Mouse (Mus musculus) cerebral cortex, adult 2 months (tissue): Measurements from ENCODE around the gene Sgcd.

ENCODE experiments used
- WGBS: fragments of 180-500 bp; shearing (Covaris S2); methylation state at CpG from one replicate; pipeline ENCODE4 v1.1.7; 2018; 5-methylcytosine and 5-hydroxymethylcytosine counted together

Sgcd gene

DNA sequence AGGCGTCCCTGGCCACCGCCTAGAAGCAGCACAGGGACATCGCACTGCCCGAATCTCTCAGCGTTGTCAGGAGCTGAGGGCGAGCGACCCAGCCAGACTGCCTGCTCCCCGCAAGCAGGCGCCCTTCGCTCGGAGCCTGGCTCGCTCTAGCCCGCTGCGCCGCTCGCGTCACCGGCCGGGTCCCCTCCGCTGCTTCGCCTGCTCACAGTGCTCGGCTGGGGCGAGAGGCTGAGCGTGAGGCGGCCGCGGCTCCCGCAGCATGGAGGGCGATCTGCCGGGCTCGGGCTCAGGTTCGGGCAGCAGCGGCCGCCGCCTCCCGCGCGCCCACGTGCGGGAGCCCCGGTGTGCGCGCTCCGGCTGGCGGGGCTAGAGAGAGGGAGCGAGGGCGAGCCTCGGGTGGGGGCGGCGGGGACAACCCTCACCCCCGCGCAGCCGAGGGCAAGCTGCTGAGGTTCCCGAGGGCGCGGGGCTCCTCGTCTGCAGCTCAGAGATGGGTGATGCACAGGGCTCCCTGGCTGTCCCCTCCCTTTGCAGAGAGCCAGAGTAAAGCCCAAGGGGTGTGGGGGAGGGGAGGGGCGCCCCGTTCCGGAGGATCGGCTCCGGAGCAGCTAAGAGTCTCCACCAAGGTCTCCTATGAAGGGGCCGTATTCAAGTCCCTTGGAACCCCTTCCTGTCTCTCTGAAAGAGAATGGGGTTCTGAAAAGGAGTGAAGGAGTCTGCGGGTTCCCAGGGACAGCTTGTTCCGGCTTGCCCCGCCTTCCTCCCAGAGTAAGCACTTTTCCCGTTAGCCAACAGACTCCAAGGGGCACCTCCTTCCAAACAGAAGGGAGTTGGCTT lies at the start of gene Sgcd:
Gene Sgcd, minus strand, starts transcription at position 273 of the 837 bp plus-strand sequence.
- WGBS = 1% methylated on average over 67 of the region's 67 CpGs

DNA sequence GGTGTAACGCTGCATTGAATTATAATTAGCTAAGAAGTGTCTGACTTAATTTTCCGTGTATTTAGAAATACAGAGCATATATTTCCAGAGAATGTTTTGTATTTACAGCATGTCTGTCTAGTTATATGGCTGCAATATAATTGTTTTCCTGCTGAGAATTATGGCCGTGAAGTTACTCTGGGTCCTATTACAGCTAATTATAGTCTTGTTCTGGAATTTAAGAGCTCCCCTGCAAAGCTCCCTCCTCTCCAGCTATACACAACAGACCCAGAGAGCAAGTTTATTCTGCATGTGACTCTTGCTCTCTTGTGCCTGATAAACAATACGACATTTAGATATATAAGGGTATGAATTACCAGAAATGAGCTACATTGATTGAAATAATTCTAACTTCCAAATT lies 49.3 kb upstream of the Sgcd start:
- 65% methylated on average over 4 of the region's 4 CpGs for WGBS

GRCm38 (mm10) chr11:48012836-48013235 lies 24.1 kb upstream of the Sgcd start:
- WGBS = 61% methylated on average over 3 of the region's 3 CpGs

DNA sequence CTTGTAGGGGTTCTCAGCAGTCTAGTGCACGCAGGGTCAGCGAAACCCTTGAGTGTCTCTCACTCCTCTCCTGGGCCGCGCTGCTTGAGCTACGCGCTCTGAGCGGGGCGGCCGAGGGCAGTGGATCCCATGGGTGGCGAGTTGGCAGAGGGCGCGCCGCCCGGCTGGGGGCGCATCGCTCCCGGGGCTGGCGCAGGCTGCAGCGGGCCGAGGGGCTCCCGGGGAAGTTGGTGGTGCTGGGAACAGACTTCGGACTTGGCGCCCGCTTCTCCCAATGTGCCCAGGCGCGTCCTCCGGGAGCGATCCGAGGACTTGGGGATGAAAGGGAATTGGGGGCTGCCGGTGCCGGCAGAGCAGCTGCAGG lies 454 bp downstream of the Sgcd start:
- under 1% methylated on average over 31 of the region's 31 CpGs for WGBS

GRCm38 (mm10) chr11:47987893-47988267 lies 889 bp downstream of the Sgcd start:
- 5% methylated on average over 12 of the region's 12 CpGs for WGBS

DNA sequence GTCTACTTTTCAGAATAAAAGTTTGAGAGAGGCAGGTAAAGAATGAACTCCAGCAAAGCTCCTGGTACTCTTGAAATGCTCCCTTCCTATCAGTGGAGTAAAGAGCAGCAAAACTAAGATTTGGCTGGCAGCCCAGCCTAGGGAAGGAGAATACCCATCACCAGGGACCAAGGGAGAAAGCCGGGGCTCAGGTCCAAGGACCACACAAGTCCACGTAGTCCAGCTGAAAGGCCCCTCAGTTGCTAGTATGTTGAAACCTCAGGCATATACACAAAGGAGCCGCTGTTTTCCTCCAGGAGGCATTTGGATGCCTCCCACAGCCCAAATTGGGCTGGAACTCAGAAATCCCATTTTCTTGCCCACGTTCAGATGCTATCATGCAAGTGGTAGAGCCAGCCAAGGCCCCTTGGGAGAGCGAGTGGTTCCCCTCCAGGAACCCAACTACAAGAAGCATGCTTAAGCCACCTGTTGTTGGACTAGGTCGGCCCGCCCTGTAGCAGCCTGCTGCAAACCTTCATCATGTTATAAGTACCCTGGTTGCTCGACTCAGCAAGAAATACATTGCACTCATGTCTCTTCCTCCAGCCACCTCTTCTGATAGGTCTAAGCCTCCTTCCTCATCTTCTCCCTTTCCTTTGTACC lies 1.4 kb downstream of the Sgcd start:
- 25% methylated on average over 8 of the region's 8 CpGs for WGBS

GRCm38 (mm10) chr11:47982152-47982551 lies 6.6 kb downstream of the Sgcd start:
- 48% methylated on average over 1 of the region's 1 CpGs for WGBS

GRCm38 (mm10) chr11:47981108-47981507 lies 7.7 kb downstream of the Sgcd start:
- WGBS = 45% methylated on average over 2 of the region's 2 CpGs

DNA sequence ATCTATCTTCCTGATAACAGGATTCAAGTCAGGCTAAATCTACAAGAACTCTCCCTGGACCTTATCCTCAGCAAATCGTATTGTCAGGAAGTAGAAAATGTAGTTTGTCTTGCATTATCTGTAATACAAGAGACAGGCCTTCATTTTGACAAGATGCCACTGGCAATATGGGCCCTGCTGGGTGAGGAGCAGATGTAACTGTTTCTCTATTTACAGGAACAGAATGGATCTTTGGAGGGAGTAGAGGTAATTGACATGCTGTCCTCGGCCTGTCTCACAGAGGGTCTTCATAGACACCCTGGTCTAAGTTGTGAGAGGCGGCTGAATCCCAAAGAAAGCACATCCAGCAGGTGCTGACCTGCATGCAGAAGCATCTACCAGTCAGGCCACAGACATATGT lies 35.5 kb downstream of the Sgcd start:
- WGBS = 65% methylated on average over 3 of the region's 3 CpGs

DNA sequence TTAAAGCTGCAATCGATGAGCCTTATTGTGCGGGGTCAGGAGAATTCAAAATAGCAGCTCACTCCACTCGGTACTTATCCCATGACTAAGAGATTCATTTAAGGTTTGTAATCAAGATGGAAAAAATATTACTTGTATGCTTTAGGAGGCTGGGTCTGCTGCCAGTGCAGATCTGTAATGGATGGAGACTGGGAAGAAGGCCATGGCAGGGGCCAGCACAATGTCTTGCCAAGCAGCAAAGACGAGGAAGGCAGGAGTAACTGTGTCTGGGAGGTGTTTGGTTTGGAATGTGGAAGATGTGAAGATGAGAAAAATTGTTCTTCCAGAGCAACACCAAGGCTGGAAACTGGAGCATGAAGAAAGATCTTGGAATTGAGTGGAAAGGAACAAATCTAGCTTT lies 36.4 kb downstream of the Sgcd start:
- WGBS = 71% methylated on average over 4 of the region's 4 CpGs

DNA sequence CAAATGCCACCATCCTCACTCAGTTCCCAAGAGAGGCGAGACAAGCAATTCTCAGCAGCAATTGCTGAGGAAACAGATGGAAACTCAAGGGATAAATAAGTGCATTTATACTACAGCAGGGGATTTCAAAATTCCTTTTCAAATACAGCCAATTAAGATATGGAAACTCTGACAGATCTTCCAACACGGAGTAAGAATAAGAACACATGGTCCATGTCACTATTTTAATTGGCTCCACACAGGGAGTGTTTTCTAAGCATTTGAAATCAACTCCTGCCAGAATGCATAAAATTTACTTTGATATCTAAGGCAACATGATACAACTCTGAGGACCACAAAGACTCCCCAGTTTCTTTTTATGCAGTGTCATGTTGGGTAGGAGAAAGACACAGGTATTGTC lies 49.0 kb downstream of the Sgcd start:
- 61% methylated on average over 2 of the region's 2 CpGs for WGBS

DNA sequence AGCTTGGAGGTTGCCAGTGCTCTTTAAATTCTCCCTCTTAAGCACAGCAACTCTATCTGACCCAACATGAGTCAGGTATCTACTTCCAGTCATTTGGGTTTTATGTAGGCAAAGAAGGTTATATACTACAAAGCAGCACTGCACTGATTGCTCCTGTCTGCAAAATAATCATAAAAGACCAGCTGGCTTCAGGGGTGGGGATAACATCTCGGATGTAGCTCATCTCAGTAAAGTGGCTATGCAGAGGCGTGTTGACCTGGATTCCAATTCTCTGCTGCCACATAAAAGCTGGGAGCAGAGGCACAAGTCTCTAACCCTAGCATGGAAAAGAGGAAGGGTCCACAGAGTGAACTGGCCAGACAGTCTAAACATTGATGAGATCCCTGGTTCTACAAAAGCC lies 71.2 kb downstream of the Sgcd start:
- 64% methylated on average over 2 of the region's 2 CpGs for WGBS

DNA sequence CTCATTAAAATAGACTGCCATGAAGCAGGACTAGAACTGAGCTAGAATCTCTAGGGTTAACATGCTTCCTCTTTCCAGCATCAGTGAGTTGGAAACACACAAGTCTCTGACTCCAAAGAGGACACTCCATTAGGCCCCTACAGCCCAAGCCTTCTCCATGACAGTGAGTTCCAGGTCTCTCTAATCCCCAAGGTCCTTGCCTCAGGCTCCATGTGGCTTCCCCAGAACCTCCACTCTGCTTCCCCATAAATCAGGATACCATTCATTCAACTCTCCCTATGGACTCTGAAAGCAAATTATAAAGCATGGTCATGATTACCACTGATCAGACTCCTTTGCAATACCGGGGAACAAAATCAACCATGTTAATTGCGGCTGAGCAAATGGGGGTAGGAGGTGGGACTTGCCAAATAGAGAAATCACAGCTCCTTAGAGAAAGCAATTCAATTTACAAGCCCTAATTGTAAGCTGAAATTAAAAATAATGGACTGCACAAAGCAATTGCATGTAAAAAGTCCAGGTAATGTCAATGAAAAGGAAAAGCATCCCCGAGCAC lies 97.1 kb downstream of the Sgcd start:
- 74% methylated on average over 3 of the region's 3 CpGs for WGBS

GRCm38 (mm10) chr11:47890315-47890714 lies 98.5 kb downstream of the Sgcd start:
- WGBS = 59% methylated on average over 2 of the region's 2 CpGs

DNA sequence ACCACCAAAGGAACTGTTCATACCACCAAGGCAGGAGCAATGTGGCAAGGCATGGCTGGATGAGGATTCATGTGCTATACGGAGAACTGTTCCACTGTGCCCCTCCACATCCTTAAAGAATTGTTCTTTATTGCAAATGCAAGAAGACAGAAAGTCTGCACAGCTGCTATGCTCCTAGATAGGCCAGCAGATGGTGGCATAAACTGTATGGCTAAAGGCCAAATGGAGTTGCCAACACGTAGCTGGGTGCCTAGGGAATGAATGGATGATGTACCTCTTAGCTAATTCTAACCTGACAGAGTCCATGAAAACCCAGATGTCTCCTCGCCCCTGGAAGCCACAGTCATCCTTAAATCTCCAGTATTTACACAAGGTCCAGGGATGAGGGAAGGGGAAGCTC lies 103.5 kb downstream of the Sgcd start:
- WGBS = 33% methylated on average over 3 of the region's 3 CpGs

GRCm38 (mm10) chr11:47883545-47883944 lies 105.2 kb downstream of the Sgcd start:
- 34% methylated on average over 1 of the region's 1 CpGs for WGBS

- 56% methylated on average over 5 of the region's 5 CpGs for WGBS
Observed at GRCm38 (mm10) chr11:47876633-47877170, 112.1 kb downstream of the Sgcd start.

GRCm38 (mm10) chr11:47845894-47846293 lies 142.9 kb downstream of the Sgcd start:
- WGBS = 44% methylated on average over 3 of the region's 3 CpGs

GRCm38 (mm10) chr11:47833283-47833682 lies 155.5 kb downstream of the Sgcd start:
- WGBS = 44% methylated on average over 4 of the region's 4 CpGs

DNA sequence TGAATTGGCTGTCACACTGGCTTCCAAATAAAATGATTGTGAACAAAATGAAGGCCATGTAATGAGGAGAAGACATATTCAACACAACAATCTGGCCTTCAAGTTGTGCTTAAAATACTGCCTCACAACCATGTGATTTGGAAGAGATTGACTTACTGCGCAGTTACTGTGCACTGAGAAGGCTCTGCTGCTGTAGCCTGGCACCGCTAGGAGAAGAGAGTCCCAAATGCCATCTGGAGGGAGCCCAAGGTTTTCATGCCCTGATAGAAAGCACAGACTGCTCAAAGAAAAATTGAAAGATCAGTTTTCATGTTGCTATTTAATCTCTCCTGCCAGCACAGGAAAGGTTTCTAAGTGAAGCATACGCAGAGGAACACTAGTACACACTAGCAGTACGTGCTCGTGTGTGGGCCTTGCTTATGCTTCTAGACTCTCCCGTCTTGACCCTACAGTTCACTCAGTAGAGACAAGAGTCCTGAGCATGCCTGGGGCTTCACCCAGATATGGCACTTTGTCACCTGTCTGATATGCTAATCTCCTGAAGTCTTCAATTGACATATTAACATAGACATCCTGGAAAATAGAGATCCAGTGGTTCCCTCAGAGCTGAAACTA lies 184.6 kb downstream of the Sgcd start:
- WGBS = 64% methylated on average over 6 of the region's 6 CpGs

GRCm38 (mm10) chr11:47777916-47778226 lies 210.9 kb downstream of the Sgcd start:
- 57% methylated on average over 4 of the region's 4 CpGs for WGBS

- WGBS = 72% methylated on average over 4 of the region's 4 CpGs
Observed at GRCm38 (mm10) chr11:47777226-47777915, 211.4 kb downstream of the Sgcd start.
